Mouse (Mus musculus) forebrain, embryonic 15.5 days (tissue): ENCODE measurements around the gene Krt25. TPM values are rescaled to one million over a fixed set of nuclear protein-coding genes. Genes with fewer than 3 reads are reported as not detected.

Experiments
- ATAC-seq: fragments of 200-750 bp; cut with Nextera tagmentation; replicated peaks from 2 replicates; pipeline ENCODE4 v1.8.0; 2017; ENCODE audit warnings: mild to moderate bottlenecking, moderate TSS enrichment, moderate library complexity
- H3K27ac ChIP-seq: fragments of 300-500 bp; sonication (generic); replicated peaks from 2 replicates; pipeline ENCODE4 v1.5.1; 2015; ENCODE audit warnings: mild to moderate bottlenecking, inconsistent platforms
- H3K27me3 ChIP-seq: fragments of 300-500 bp; sonication (generic); 2 replicates; pipeline ENCODE4 v1.6.1; 2015; ENCODE audit warnings: inconsistent platforms
- H3K36me3 ChIP-seq: fragments of 300-500 bp; sonication (generic); 2 replicates; pipeline ENCODE4 v1.6.1; 2015; ENCODE audit warnings: mild to moderate bottlenecking, inconsistent platforms
- H3K4me1 ChIP-seq: fragments of 300-500 bp; sonication (generic); 2 replicates; pipeline ENCODE4 v1.6.1; 2015; ENCODE audit warnings: inconsistent platforms
- H3K4me2 ChIP-seq: fragments of 300-500 bp; sonication (generic); replicated peaks from 2 replicates; pipeline ENCODE4 v1.6.1; 2015; ENCODE audit warnings: mild to moderate bottlenecking, inconsistent platforms
- H3K4me3 ChIP-seq: fragments of 300-500 bp; sonication (generic); 2 replicates; pipeline ENCODE4 v1.5.1; 2015; ENCODE audit warnings: mild to moderate bottlenecking, inconsistent platforms
- H3K9ac ChIP-seq: fragments of 300-500 bp; sonication (generic); replicated peaks from 2 replicates; pipeline ENCODE4 v1.6.1; 2015; ENCODE audit warnings: mild to moderate bottlenecking, inconsistent platforms
- H3K9me3 ChIP-seq: fragments of 300-500 bp; sonication (generic); 2 replicates; pipeline ENCODE4 v1.6.1; 2016; ENCODE audit warnings: inconsistent platforms
- WGBS: fragments of 180-500 bp; shearing (Covaris S2); methylation state at CpG from one replicate; pipeline ENCODE4 v1.1.7; 2015; ENCODE audit warnings: mixed read lengths; 5-methylcytosine and 5-hydroxymethylcytosine counted together
- polyA plus RNA-seq: library from polyadenylated mRNA; unstranded; fragments of >200 nt; fragmentation: Nextera tagmentation; extraction: Ambion mirVana; gene quantifications from 2 replicates; pipeline ENCODE4 v1.2.1, GENCODE M21; 2015

Krt25 gene
- polyA plus RNA-seq, result 0.08 and 0.09 TPM in 2 replicates

GRCm38 (mm10) chr11:99322851-99323250, at the start of gene Krt25:
Gene Krt25 (minus strand): TSS chr11:99322951.
- Histone ChIP-seq H3K36me3 (no peaks in the 10 kb centered on the region), H3K4me1 (no peaks in the 10 kb centered on the region), H3K4me3 (no peak within 1 kb of the TSS), H3K27me3 (no peaks in the 10 kb centered on the region), H3K9ac (no peak within 1 kb of the TSS), H3K27ac (no peak within 1 kb of the TSS), H3K9me3 (no peaks in the 10 kb centered on the region), H3K4me2 (no peak within 1 kb of the TSS)
- no peak for ATAC-seq
- 92% methylated on average over 11 of the region's 11 CpGs for WGBS

GRCm38 (mm10) chr11:99369853-99370451, 47.2 kb upstream of the Krt25 start:
- no peak overlapping the region for H3K27ac ChIP-seq
- no peaks in the 10 kb centered on the region for H3K36me3 ChIP-seq
- H3K9me3 ChIP-seq, result no peaks in the 10 kb centered on the region
- H3K4me3 ChIP-seq, result no peak overlapping the region
- H3K27me3 ChIP-seq, result no peaks in the 10 kb centered on the region
- no peak overlapping the region for H3K9ac ChIP-seq
- no peak overlapping the region for H3K4me2 ChIP-seq
- H3K4me1 ChIP-seq, result no peaks in the 10 kb centered on the region
- ATAC-seq, result no peak
- 80% methylated on average over 8 of the region's 8 CpGs for WGBS

- Histone ChIP-seq H3K27me3 (no peaks in the 10 kb centered on the region), H3K27ac (no peak overlapping the region), H3K4me1 (no peaks in the 10 kb centered on the region), H3K9ac (no peak overlapping the region), H3K36me3 (no peaks in the 10 kb centered on the region), H3K9me3 (no peaks in the 10 kb centered on the region), H3K4me3 (no peak overlapping the region), H3K4me2 (no peak overlapping the region)
- no peak for ATAC-seq
- WGBS, result 5% methylated on average over 3 of the region's 3 CpGs
Measured at GRCm38 (mm10) chr11:99369229-99369628, 46.5 kb upstream of the Krt25 start.

GRCm38 (mm10) chr11:99366791-99367190, 44.0 kb upstream of the Krt25 start:
- ATAC-seq, result no peak
- H3K4me3 ChIP-seq, result no peak overlapping the region
- no peak overlapping the region for H3K4me2 ChIP-seq
- 52% methylated on average over 10 of the region's 10 CpGs for WGBS
- no peaks in the 10 kb centered on the region for H3K9me3 ChIP-seq
- H3K27ac ChIP-seq, result no peak overlapping the region
- no peaks in the 10 kb centered on the region for H3K4me1 ChIP-seq
- no peaks in the 10 kb centered on the region for H3K27me3 ChIP-seq
- H3K9ac ChIP-seq, result no peak overlapping the region
- H3K36me3 ChIP-seq, result no peaks in the 10 kb centered on the region

GRCm38 (mm10) chr11:99364412-99364811, 41.7 kb upstream of the Krt25 start:
- H3K27ac ChIP-seq, result no peak overlapping the region
- H3K36me3 ChIP-seq, result no peaks in the 10 kb centered on the region
- no peaks in the 10 kb centered on the region for H3K27me3 ChIP-seq
- H3K4me1 ChIP-seq, result no peaks in the 10 kb centered on the region
- no peak overlapping the region for H3K9ac ChIP-seq
- WGBS, result 22% methylated on average over 9 of the region's 9 CpGs
- no peak overlapping the region for H3K4me2 ChIP-seq
- ATAC-seq, result no peak
- no peak overlapping the region for H3K4me3 ChIP-seq
- H3K9me3 ChIP-seq, result no peaks in the 10 kb centered on the region

- no peak for ATAC-seq
- Histone ChIP-seq H3K4me1 (no peaks in the 10 kb centered on the region), H3K36me3 (no peaks in the 10 kb centered on the region), H3K27ac (no peak overlapping the region), H3K9ac (no peak overlapping the region), H3K27me3 (no peaks in the 10 kb centered on the region), H3K4me2 (no peak overlapping the region), H3K9me3 (no peaks in the 10 kb centered on the region), H3K4me3 (no peak overlapping the region)
- 92% methylated on average over 8 of the region's 8 CpGs for whole genome bisulfite sequencing
Measured at GRCm38 (mm10) chr11:99361423-99361822, 38.7 kb upstream of the Krt25 start.

GRCm38 (mm10) chr11:99351004-99351403, 28.3 kb upstream of the Krt25 start, which contains the start of gene Krt27:
Gene Krt27 (minus strand): TSS chr11:99351104.
- Histone ChIP-seq H3K27ac (no peak within 1 kb of the TSS), H3K4me2 (no peak within 1 kb of the TSS), H3K4me3 (no peak within 1 kb of the TSS), H3K27me3 (no peaks in the 10 kb centered on the region), H3K9ac (no peak within 1 kb of the TSS), H3K9me3 (no peaks in the 10 kb centered on the region), H3K36me3 (no peaks in the 10 kb centered on the region), H3K4me1 (no peaks in the 10 kb centered on the region)
- WGBS, result 77% methylated on average over 12 of the region's 12 CpGs
- ATAC-seq, result no peak

GRCm38 (mm10) chr11:99339299-99339847, 16.6 kb upstream of the Krt25 start:
- no peak for ATAC-seq
- no peaks in the 10 kb centered on the region for H3K9me3 ChIP-seq
- H3K27ac ChIP-seq, result no peak overlapping the region
- H3K9ac ChIP-seq, result no peak overlapping the region
- H3K4me2 ChIP-seq, result no peak overlapping the region
- H3K36me3 ChIP-seq, result no peaks in the 10 kb centered on the region
- H3K4me1 ChIP-seq, result no peaks in the 10 kb centered on the region
- H3K27me3 ChIP-seq, result no peaks in the 10 kb centered on the region
- 38% methylated on average over 11 of the region's 11 CpGs for WGBS
- H3K4me3 ChIP-seq, result no peak overlapping the region

GRCm38 (mm10) chr11:99337866-99338265, 15.1 kb upstream of the Krt25 start, which contains the start of gene Krt26:
Gene Krt26 (minus strand): TSS chr11:99337966.
- WGBS, result 91% methylated on average over 11 of the region's 11 CpGs
- Histone ChIP-seq H3K4me2 (no peak within 1 kb of the TSS), H3K36me3 (no peaks in the 10 kb centered on the region), H3K9me3 (no peaks in the 10 kb centered on the region), H3K4me1 (no peaks in the 10 kb centered on the region), H3K27ac (no peak within 1 kb of the TSS), H3K9ac (no peak within 1 kb of the TSS), H3K27me3 (no peaks in the 10 kb centered on the region), H3K4me3 (no peak within 1 kb of the TSS)
- ATAC-seq, result no peak

GRCm38 (mm10) chr11:99333426-99333825, 10.7 kb upstream of the Krt25 start:
- 62% methylated on average over 13 of the region's 13 CpGs for WGBS
- ATAC-seq, result no peak
- H3K36me3 ChIP-seq, result no peaks in the 10 kb centered on the region
- H3K9me3 ChIP-seq, result no peaks in the 10 kb centered on the region
- H3K9ac ChIP-seq, result no peak overlapping the region
- H3K27me3 ChIP-seq, result no peaks in the 10 kb centered on the region
- H3K4me2 ChIP-seq, result no peak overlapping the region
- H3K27ac ChIP-seq, result no peak overlapping the region
- H3K4me3 ChIP-seq, result no peak overlapping the region
- H3K4me1 ChIP-seq, result no peaks in the 10 kb centered on the region

GRCm38 (mm10) chr11:99329655-99330054, 6.9 kb upstream of the Krt25 start:
- ATAC-seq, result no peak
- Histone ChIP-seq H3K9ac (no peak overlapping the region), H3K9me3 (no peaks in the 10 kb centered on the region), H3K27ac (no peak overlapping the region), H3K4me3 (no peak overlapping the region), H3K27me3 (no peaks in the 10 kb centered on the region), H3K4me2 (no peak overlapping the region), H3K4me1 (no peaks in the 10 kb centered on the region), H3K36me3 (no peaks in the 10 kb centered on the region)
- WGBS, result 77% methylated on average over 2 of the region's 2 CpGs

GRCm38 (mm10) chr11:99321094-99321493, 1.7 kb downstream of the Krt25 start:
- no peak overlapping the region for H3K9ac ChIP-seq
- H3K9me3 ChIP-seq, result no peaks in the 10 kb centered on the region
- H3K4me2 ChIP-seq, result no peak overlapping the region
- no peaks in the 10 kb centered on the region for H3K4me1 ChIP-seq
- H3K27ac ChIP-seq, result no peak overlapping the region
- WGBS, result 90% methylated on average over 14 of the region's 14 CpGs
- no peak overlapping the region for H3K4me3 ChIP-seq
- no peak for ATAC-seq
- H3K27me3 ChIP-seq, result no peaks in the 10 kb centered on the region
- no peaks in the 10 kb centered on the region for H3K36me3 ChIP-seq

- H3K4me1 ChIP-seq, result no peaks in the 10 kb centered on the region
- H3K9ac ChIP-seq, result no peak overlapping the region
- no peak for ATAC-seq
- no peak overlapping the region for H3K4me2 ChIP-seq
- H3K4me3 ChIP-seq, result no peak overlapping the region
- no peak overlapping the region for H3K27ac ChIP-seq
- 79% methylated on average over 9 of the region's 9 CpGs for WGBS
- H3K9me3 ChIP-seq, result no peaks in the 10 kb centered on the region
- no peaks in the 10 kb centered on the region for H3K36me3 ChIP-seq
- no peaks in the 10 kb centered on the region for H3K27me3 ChIP-seq
Measured at GRCm38 (mm10) chr11:99319127-99319526, 3.6 kb downstream of the Krt25 start.
